29 mouse cellular contexts compared by ENCODE assay signal in the genomic region with DNA sequence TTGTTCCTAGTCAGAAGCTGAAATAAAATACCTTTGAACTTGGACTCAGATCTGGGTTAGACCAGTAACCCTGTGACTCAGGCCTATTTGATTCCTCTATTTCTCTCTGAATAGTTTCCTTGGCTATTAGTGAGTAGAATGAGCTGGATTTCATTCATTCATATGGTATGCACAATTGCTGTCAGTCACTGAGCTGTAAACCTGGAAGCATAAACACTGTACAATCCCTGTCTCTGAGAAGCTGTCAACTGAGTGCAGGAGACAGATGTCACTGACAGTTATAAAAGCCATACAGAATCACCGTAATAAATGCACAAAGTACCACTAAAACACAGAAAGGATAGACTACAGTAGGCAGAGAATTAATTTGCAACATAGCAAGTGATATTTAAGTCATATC. TPM values are rescaled to one million over a fixed set of nuclear protein-coding genes. Genes with fewer than 3 reads are reported as not detected.
DNase-seq lines count a peak whose midpoint lies in the region; ATAC-seq and TF ChIP-seq lines count a peak whose summit lies in the region.
"Had no signal": no experiment of that assay in that cellular context is flagged by ENCODE, and none has a peak within 500 bp of the region (broad histone marks: within the 10 kb centered on the region; RNA-seq: fewer than 3 reads in every experiment).

No protein-coding gene starts in this region.

- DNase-seq in forebrain, embryonic 14.5 days (ENCODE audit: low spot score), result peak; percentile 27
- no peak for DNase-seq in forebrain, embryonic 11.5 days (ENCODE audit: low spot score)
- no peak for DNase-seq in layer of hippocampus, adult 2 months (ENCODE audit: low spot score in 2 of 2)
- no peak for DNase-seq in layer of hippocampus, postnatal 10 days (ENCODE audit: low spot score in 2 of 2)
- DNase-seq in brain, embryonic 14.5 days (ENCODE audit: low read depth), result peak; percentile 48
- no peak for DNase-seq in forebrain, postnatal 0 days
- no peak for DNase-seq in gastrocnemius, adult 8-10 months (ENCODE audit: low spot score in 2 of 2)
- DNase-seq: adrenal gland, postnatal 10 days; adrenal gland, postnatal 36 days; B cell, adult 2 months; cerebellum, adult 11 months; cerebellum, adult 2 months; cerebellum, postnatal 10 days; cerebellum, postnatal 36 days; embryo, embryonic 11 days; gastrocnemius, adult 2 months; gastrocnemius, postnatal 25 days; heart, adult 2 months had no signal

- no peak overlapping the region for H3K4me2 ChIP-seq in forebrain, embryonic 14.5 days (ENCODE audit: low read length)
- no peak overlapping the region for H3K4me2 ChIP-seq in forebrain, embryonic 11.5 days (ENCODE audit: low read depth, low read length, severe bottlenecking)
- H3K4me2 ChIP-seq in forebrain, postnatal 0 days (ENCODE audit: low read depth), result no peak overlapping the region
- H3K4me2 ChIP-seq: embryonic facial prominence, embryonic 13.5 days; hindbrain, embryonic 12.5 days; hindbrain, embryonic 15.5 days had no signal

- H3K27me3 ChIP-seq in forebrain, embryonic 14.5 days (replicated peaks; ENCODE audit: control insufficient read depth, insufficient read depth, low read length), result no peaks in the 10 kb centered on the region
- H3K27me3 ChIP-seq in forebrain, embryonic 11.5 days (ENCODE audit: control insufficient read depth, insufficient read depth, low read length), result no peaks in the 10 kb centered on the region
- H3K27me3 ChIP-seq in forebrain, postnatal 0 days (ENCODE audit: insufficient read depth, low read length), result no peaks in the 10 kb centered on the region
- H3K27me3 ChIP-seq: CH12.LX; embryonic facial prominence, embryonic 13.5 days; hindbrain, embryonic 12.5 days; hindbrain, embryonic 15.5 days; Patski had no signal

- ATAC-seq in forebrain, embryonic 14.5 days, result peak; percentile 61; the same call in 1 of the 2 replicates
- no peak for ATAC-seq in forebrain, embryonic 11.5 days (replicated peaks; ENCODE audit: low FRiP score)
- ATAC-seq in forebrain, postnatal 0 days, result peak; percentile 27; the same call in 1 of the 2 replicates
- ATAC-seq: intestine, postnatal 0 days; Patski had no signal

- H3K36me3 ChIP-seq in forebrain, embryonic 14.5 days (ENCODE audit: control insufficient read depth, insufficient read depth, low read length), result no peaks in the 10 kb centered on the region
- H3K36me3 ChIP-seq in forebrain, embryonic 11.5 days (ENCODE audit: control insufficient read depth, insufficient read depth, low read length), result no peaks in the 10 kb centered on the region
- no peaks in the 10 kb centered on the region for H3K36me3 ChIP-seq in forebrain, postnatal 0 days (ENCODE audit: insufficient read depth)
- H3K36me3 ChIP-seq: embryonic facial prominence, embryonic 10.5 days; embryonic facial prominence, embryonic 13.5 days; G1E; heart, embryonic 10.5 days; hindbrain, embryonic 12.5 days; hindbrain, embryonic 15.5 days had no signal

- no peak overlapping the region for H3K9ac ChIP-seq in forebrain, embryonic 14.5 days (ENCODE audit: low read length)
- no peak overlapping the region for H3K9ac ChIP-seq in forebrain, embryonic 11.5 days (ENCODE audit: low read length)
- no peak overlapping the region for H3K9ac ChIP-seq in forebrain, postnatal 0 days
- H3K9ac ChIP-seq: embryonic facial prominence, embryonic 13.5 days; hindbrain, embryonic 12.5 days; hindbrain, embryonic 15.5 days had no signal

- no peak for TF ChIP-seq CTCF in layer of hippocampus, adult 2 months (conservative IDR thresholded peaks at IDR 0.05)
- TF ChIP-seq CTCF in brain, embryonic 14.5 days (IDR thresholded peaks at IDR 0.05; ENCODE audit: borderline replicate concordance, extremely low read depth, insufficient read depth, insufficient read length), result no peak
- no peak for TF ChIP-seq CTCF in forebrain, postnatal 0 days (IDR thresholded peaks at IDR 0.05; ENCODE audit: low read depth)

- no peaks in the 10 kb centered on the region for H3K4me1 ChIP-seq in forebrain, embryonic 14.5 days (ENCODE audit: control insufficient read depth, insufficient read depth, low read length)
- no peaks in the 10 kb centered on the region for H3K4me1 ChIP-seq in forebrain, embryonic 11.5 days (replicated peaks; ENCODE audit: control insufficient read depth, insufficient read depth, low read length)
- 0 out of 2 replicates have a peak, but pooled peaks cover 4% of the 10 kb centered on the region for H3K4me1 ChIP-seq in forebrain, postnatal 0 days (ENCODE audit: insufficient read depth)
- H3K4me1 ChIP-seq: embryonic facial prominence, embryonic 10.5 days; embryonic facial prominence, embryonic 13.5 days; hindbrain, embryonic 12.5 days; hindbrain, embryonic 15.5 days had no signal

- no peaks in the 10 kb centered on the region for H3K9me3 ChIP-seq in forebrain, embryonic 14.5 days (replicated peaks; ENCODE audit: control insufficient read depth, low read length)
- H3K9me3 ChIP-seq in forebrain, embryonic 11.5 days (ENCODE audit: control insufficient read depth, low read length), result no peaks in the 10 kb centered on the region
- no peaks in the 10 kb centered on the region for H3K9me3 ChIP-seq in forebrain, postnatal 0 days (ENCODE audit: low read length)
- H3K9me3 ChIP-seq: embryonic facial prominence, embryonic 10.5 days; embryonic facial prominence, embryonic 13.5 days; heart, embryonic 10.5 days; hindbrain, embryonic 12.5 days; hindbrain, embryonic 15.5 days had no signal

- no peak for TF ChIP-seq POLR2A in brain, embryonic 14.5 days (IDR thresholded peaks at IDR 0.05; ENCODE audit: borderline replicate concordance, extremely low read depth, insufficient read depth, insufficient read length, poor library complexity, severe bottlenecking)

- no peak overlapping the region for H3K4me3 ChIP-seq in forebrain, embryonic 14.5 days (ENCODE audit: low read depth, low read length)
- H3K4me3 ChIP-seq in forebrain, embryonic 11.5 days (ENCODE audit: low read depth, low read length), result no peak overlapping the region
- H3K4me3 ChIP-seq in layer of hippocampus, adult 2 months, result no peak overlapping the region
- H3K4me3 ChIP-seq in forebrain, postnatal 0 days (ENCODE audit: low read depth, low read length), result no peak overlapping the region
- H3K4me3 ChIP-seq: embryonic facial prominence, embryonic 10.5 days; embryonic facial prominence, embryonic 13.5 days; erythroblast, embryonic 14.5 days; gastrocnemius, adult 2 months; heart, adult 2 months; heart, embryonic 10.5 days; hindbrain, embryonic 12.5 days; hindbrain, embryonic 15.5 days had no signal

- WGBS in forebrain, embryonic 14.5 days, result 60% methylated on average over 1 of the region's 1 CpGs
- WGBS in forebrain, embryonic 11.5 days, result 76% methylated on average over 1 of the region's 1 CpGs
- 35% methylated on average over 1 of the region's 1 CpGs for WGBS in forebrain, postnatal 0 days

- H3K27ac ChIP-seq in forebrain, embryonic 14.5 days (ENCODE audit: low read depth, low read length), result no peak overlapping the region
- H3K27ac ChIP-seq in forebrain, embryonic 11.5 days (ENCODE audit: low read depth, low read length), result no peak overlapping the region
- H3K27ac ChIP-seq in layer of hippocampus, adult 2 months, result peak overlapping the region; percentile 36
- 0 out of 2 replicates have a peak overlapping the region, but pooled peaks have one; percentile 15 for H3K27ac ChIP-seq in forebrain, postnatal 0 days (ENCODE audit: low read depth, low read length)
- H3K27ac ChIP-seq: embryonic facial prominence, embryonic 10.5 days; embryonic facial prominence, embryonic 13.5 days; gastrocnemius, adult 2 months; heart, adult 2 months; heart, embryonic 10.5 days; hindbrain, embryonic 12.5 days; hindbrain, embryonic 15.5 days had no signal

RNA-seq across cellular contexts. Expression of gene Plppr5, which starts 40.2 kb away (rescaled TPM):
- 4.4 and 6.7 TPM in 2 replicates for polyA plus RNA-seq in forebrain, embryonic 14.5 days (2014; fragmentation: Nextera tagmentation; extraction: Ambion mirVana)
- polyA plus RNA-seq in forebrain, embryonic 11.5 days (2014; fragmentation: Nextera tagmentation; extraction: Ambion mirVana), result 0.09 and 0.29 TPM in 2 replicates
- 10 to 100 TPM; 35.2 to 35.5 TPM for total RNA-seq in layer of hippocampus, adult 2 months (2021)
- total RNA-seq in layer of hippocampus, postnatal 10 days (2021), result 10 to 100 TPM; 60.2 to 62.7 TPM
- polyA plus RNA-seq in brain, embryonic 14.5 days (2012; rRNA removed), result 2.1 and 3.4 TPM in 2 replicates
- 39.1 and 40.1 TPM in 2 replicates for total RNA-seq in forebrain, postnatal 0 days (2014; rRNA removed)
- polyA plus RNA-seq in forebrain, postnatal 0 days (2015; fragmentation: Nextera tagmentation; extraction: Ambion mirVana), result 14.7 and 19.1 TPM in 2 replicates
- total RNA-seq in gastrocnemius, adult 8-10 months (2022), result not detected
- total RNA-seq: CH12.LX; gastrocnemius, adult 2 months; gastrocnemius, postnatal 25 days; hematopoietic stem cell, adult 5-6 weeks had no signal
- polyA plus RNA-seq: erythroblast, embryonic 14.5 days; G1E; Patski had no signal

Comparison
In these comparisons a context has a peak if more than half of its experiments do, and no peak if none do; other contexts are left out.
1. DNase-seq: peak in forebrain, embryonic 14.5 days (single experiment) and brain, embryonic 14.5 days (single experiment); none in forebrain, embryonic 11.5 days (single experiment), layer of hippocampus, adult 2 months (0 of 2), layer of hippocampus, postnatal 10 days (0 of 2), forebrain, postnatal 0 days (single experiment) and gastrocnemius, adult 8-10 months (0 of 2).
2. H3K27ac ChIP-seq: peak in layer of hippocampus, adult 2 months (single experiment) and forebrain, postnatal 0 days (single experiment); none in forebrain, embryonic 14.5 days (single experiment) and forebrain, embryonic 11.5 days (single experiment).
3. RNA of gene Plppr5, which starts 40.2 kb away (total RNA-seq): 60.2 to 62.7 TPM in layer of hippocampus, postnatal 10 days, 39.1 to 40.1 TPM in forebrain, postnatal 0 days and 35.2 to 35.5 TPM in layer of hippocampus, adult 2 months; not detected in gastrocnemius, adult 8-10 months; every median in the first group is over 10 times any median in the second.